Mouse (Mus musculus): Measurements from ENCODE around the gene Sema4b. TPM values are rescaled to one million over a fixed set of nuclear protein-coding genes. Genes with fewer than 3 reads are reported as not detected.

Sema4b gene
- polyA plus RNA-seq, 1 experiment from 2014 or later = 14.6 TPM

- Histone ChIP-seq H3K4me1 (peaks cover 14% of the 10 kb centered on the region; the same call in 1 of the 2 replicates), H3K9me3 (no peaks in the 10 kb centered on the region), H3K27ac (peak overlapping the region; percentile 24; the same call in 1 of the 2 replicates), H3K4me3 (no peak overlapping the region), H3K4me2 (replicated peaks) (no peak overlapping the region), H3K36me3 (no peaks in the 10 kb centered on the region), H3K9ac (no peak overlapping the region), H3K27me3 (no peaks in the 10 kb centered on the region)
- no peak for ATAC-seq (ENCODE audit: insufficient number of reproducible peaks, insufficient read depth, low FRiP score, low TSS enrichment)
- whole genome bisulfite sequencing = 76% methylated on average over 10 of the region's 10 CpGs
These were observed 22.2 kb downstream of the Sema4b start for GRCm38 (mm10) chr7:80208738-80209430.

GRCm38 (mm10) chr7:80209669-80210068, 23.0 kb downstream of the Sema4b start:
- no peaks in the 10 kb centered on the region for H3K36me3 ChIP-seq
- H3K4me2 ChIP-seq (replicated peaks) = no peak overlapping the region
- WGBS = 74% methylated on average over 6 of the region's 6 CpGs
- H3K9me3 ChIP-seq = no peaks in the 10 kb centered on the region
- H3K27me3 ChIP-seq = no peaks in the 10 kb centered on the region
- peaks cover 14% of the 10 kb centered on the region; the same call in 1 of the 2 replicates for H3K4me1 ChIP-seq
- no peak for ATAC-seq (ENCODE audit: insufficient number of reproducible peaks, insufficient read depth, low FRiP score, low TSS enrichment)
- H3K27ac ChIP-seq = peak overlapping the region; percentile 24; the same call in 1 of the 2 replicates
- H3K4me3 ChIP-seq = no peak overlapping the region
- H3K9ac ChIP-seq = no peak overlapping the region

- Histone ChIP-seq H3K4me3 (no peak overlapping the region), H3K27ac (no peak overlapping the region), H3K9ac (no peak overlapping the region), H3K4me1 (peaks cover 16% of the 10 kb centered on the region), H3K4me2 (replicated peaks) (no peak overlapping the region), H3K9me3 (no peaks in the 10 kb centered on the region), H3K36me3 (peaks cover 5% of the 10 kb centered on the region; the same call in 1 of the 2 replicates), H3K27me3 (no peaks in the 10 kb centered on the region)
- WGBS = 88% methylated on average over 4 of the region's 4 CpGs
- no peak for ATAC-seq (ENCODE audit: insufficient number of reproducible peaks, insufficient read depth, low FRiP score, low TSS enrichment)
These were observed 24.3 kb downstream of the Sema4b start for GRCm38 (mm10) chr7:80210982-80211381.

- peaks cover 4% of the 10 kb centered on the region for H3K4me1 ChIP-seq
- ATAC-seq (ENCODE audit: insufficient number of reproducible peaks, insufficient read depth, low FRiP score, low TSS enrichment) = no peak
- H3K4me2 ChIP-seq (replicated peaks) = no peak overlapping the region
- H3K27me3 ChIP-seq = no peaks in the 10 kb centered on the region
- H3K27ac ChIP-seq = no peak overlapping the region
- peaks cover 24% of the 10 kb centered on the region for H3K36me3 ChIP-seq
- WGBS = 92% methylated on average over 7 of the region's 7 CpGs
- no peak overlapping the region for H3K4me3 ChIP-seq
- H3K9ac ChIP-seq = no peak overlapping the region
- H3K9me3 ChIP-seq = no peaks in the 10 kb centered on the region
These were observed 27.0 kb downstream of the Sema4b start for GRCm38 (mm10) chr7:80213604-80214003.

- 77% methylated on average over 8 of the region's 8 CpGs for WGBS
- no peak overlapping the region for H3K9ac ChIP-seq
- no peaks in the 10 kb centered on the region for H3K27me3 ChIP-seq
- no peak for ATAC-seq (ENCODE audit: insufficient number of reproducible peaks, insufficient read depth, low FRiP score, low TSS enrichment)
- peaks cover 32% of the 10 kb centered on the region for H3K36me3 ChIP-seq
- no peak overlapping the region for H3K4me2 ChIP-seq (replicated peaks)
- H3K27ac ChIP-seq = no peak overlapping the region
- H3K9me3 ChIP-seq = no peaks in the 10 kb centered on the region
- H3K4me1 ChIP-seq = peaks cover 4% of the 10 kb centered on the region
- H3K4me3 ChIP-seq = no peak overlapping the region
These were observed 27.8 kb downstream of the Sema4b start for GRCm38 (mm10) chr7:80214459-80214858.

- Histone ChIP-seq H3K4me2 (replicated peaks) (no peak overlapping the region), H3K36me3 (peaks cover 42% of the 10 kb centered on the region), H3K9ac (no peak overlapping the region), H3K9me3 (no peaks in the 10 kb centered on the region), H3K27ac (0 out of 2 replicates have a peak overlapping the region, but pooled peaks have one; percentile 31), H3K4me3 (no peak overlapping the region), H3K4me1 (peaks cover 4% of the 10 kb centered on the region), H3K27me3 (no peaks in the 10 kb centered on the region)
- WGBS = 23% methylated on average over 4 of the region's 4 CpGs
- peak; percentile 68; the same call in 1 of the 2 replicates for ATAC-seq (ENCODE audit: insufficient number of reproducible peaks, insufficient read depth, low FRiP score, low TSS enrichment)
These were observed 28.8 kb downstream of the Sema4b start for GRCm38 (mm10) chr7:80215398-80215797.

GRCm38 (mm10) chr7:80216566-80216965, 29.9 kb downstream of the Sema4b start:
- H3K27me3 ChIP-seq = no peaks in the 10 kb centered on the region
- no peaks in the 10 kb centered on the region for H3K9me3 ChIP-seq
- no peak overlapping the region for H3K27ac ChIP-seq
- no peak for ATAC-seq (ENCODE audit: insufficient number of reproducible peaks, insufficient read depth, low FRiP score, low TSS enrichment)
- H3K4me2 ChIP-seq (replicated peaks) = no peak overlapping the region
- WGBS = 75% methylated on average over 8 of the region's 8 CpGs
- H3K36me3 ChIP-seq = peaks cover 52% of the 10 kb centered on the region
- peaks cover 4% of the 10 kb centered on the region for H3K4me1 ChIP-seq
- no peak overlapping the region for H3K9ac ChIP-seq
- no peak overlapping the region for H3K4me3 ChIP-seq

- no peak for ATAC-seq (ENCODE audit: insufficient number of reproducible peaks, insufficient read depth, low FRiP score, low TSS enrichment)
- Histone ChIP-seq H3K9me3 (no peaks in the 10 kb centered on the region), H3K9ac (no peak overlapping the region), H3K27ac (no peak overlapping the region), H3K36me3 (peaks cover 61% of the 10 kb centered on the region), H3K27me3 (no peaks in the 10 kb centered on the region), H3K4me2 (replicated peaks) (no peak overlapping the region), H3K4me1 (peaks cover 4% of the 10 kb centered on the region), H3K4me3 (no peak overlapping the region)
- WGBS = 89% methylated on average over 9 of the region's 9 CpGs
These were observed 32.0 kb downstream of the Sema4b start for GRCm38 (mm10) chr7:80218666-80219065.

GRCm38 (mm10) chr7:80220237-80220797, 33.7 kb downstream of the Sema4b start:
- no peak overlapping the region for H3K9ac ChIP-seq
- ATAC-seq (ENCODE audit: insufficient number of reproducible peaks, insufficient read depth, low FRiP score, low TSS enrichment) = no peak
- H3K9me3 ChIP-seq = no peaks in the 10 kb centered on the region
- WGBS = 92% methylated on average over 9 of the region's 9 CpGs
- H3K4me2 ChIP-seq (replicated peaks) = no peak overlapping the region
- no peak overlapping the region for H3K27ac ChIP-seq
- no peak overlapping the region for H3K4me3 ChIP-seq
- H3K4me1 ChIP-seq = peaks cover under 1% of the 10 kb centered on the region
- peaks cover 78% of the 10 kb centered on the region for H3K36me3 ChIP-seq
- no peaks in the 10 kb centered on the region for H3K27me3 ChIP-seq

- H3K4me2 ChIP-seq (replicated peaks) = no peak overlapping the region
- WGBS = 94% methylated on average over 4 of the region's 4 CpGs
- no peak overlapping the region for H3K4me3 ChIP-seq
- H3K27me3 ChIP-seq = no peaks in the 10 kb centered on the region
- ATAC-seq (ENCODE audit: insufficient number of reproducible peaks, insufficient read depth, low FRiP score, low TSS enrichment) = no peak
- H3K9me3 ChIP-seq = no peaks in the 10 kb centered on the region
- no peak overlapping the region for H3K9ac ChIP-seq
- no peaks in the 10 kb centered on the region for H3K4me1 ChIP-seq
- peaks cover 76% of the 10 kb centered on the region for H3K36me3 ChIP-seq
- H3K27ac ChIP-seq = no peak overlapping the region
These were observed 34.6 kb downstream of the Sema4b start for GRCm38 (mm10) chr7:80221179-80221750.

GRCm38 (mm10) chr7:80227065-80227464, 40.4 kb downstream of the Sema4b start:
- no peak overlapping the region for H3K9ac ChIP-seq
- H3K9me3 ChIP-seq = no peaks in the 10 kb centered on the region
- H3K4me3 ChIP-seq = no peak overlapping the region
- H3K27ac ChIP-seq = no peak overlapping the region
- peaks cover 43% of the 10 kb centered on the region for H3K36me3 ChIP-seq
- no peaks in the 10 kb centered on the region for H3K27me3 ChIP-seq
- no peak for ATAC-seq (ENCODE audit: insufficient number of reproducible peaks, insufficient read depth, low FRiP score, low TSS enrichment)
- H3K4me1 ChIP-seq = peaks cover 5% of the 10 kb centered on the region
- H3K4me2 ChIP-seq (replicated peaks) = no peak overlapping the region
- WGBS = 97% methylated on average over 4 of the region's 4 CpGs

GRCm38 (mm10) chr7:80230196-80230595, 43.6 kb downstream of the Sema4b start:
- peaks cover 11% of the 10 kb centered on the region for H3K4me1 ChIP-seq
- H3K4me2 ChIP-seq (replicated peaks) = no peak overlapping the region
- ATAC-seq (ENCODE audit: insufficient number of reproducible peaks, insufficient read depth, low FRiP score, low TSS enrichment) = no peak
- WGBS = 78% methylated on average over 6 of the region's 6 CpGs
- no peaks in the 10 kb centered on the region for H3K9me3 ChIP-seq
- H3K4me3 ChIP-seq = no peak overlapping the region
- H3K36me3 ChIP-seq = peaks cover 18% of the 10 kb centered on the region
- no peaks in the 10 kb centered on the region for H3K27me3 ChIP-seq
- H3K27ac ChIP-seq = no peak overlapping the region
- no peak overlapping the region for H3K9ac ChIP-seq

All from embryonic facial prominence, embryonic 12.5 days (tissue).